Mouse (Mus musculus) cerebral cortex, adult 2 months (tissue): ENCODE data around the gene Ccdc58.

Experiments used
- WGBS: fragments of 180-500 bp; shearing (Covaris S2); methylation state at CpG from one replicate; pipeline ENCODE4 v1.1.7; 2018; 5-methylcytosine and 5-hydroxymethylcytosine counted together

Gene Ccdc58

GRCm38 (mm10) chr16:36074772-36075171 lies 3.3 kb downstream of the Ccdc58 start:
- 86% methylated on average over 3 of the region's 3 CpGs for WGBS

DNA sequence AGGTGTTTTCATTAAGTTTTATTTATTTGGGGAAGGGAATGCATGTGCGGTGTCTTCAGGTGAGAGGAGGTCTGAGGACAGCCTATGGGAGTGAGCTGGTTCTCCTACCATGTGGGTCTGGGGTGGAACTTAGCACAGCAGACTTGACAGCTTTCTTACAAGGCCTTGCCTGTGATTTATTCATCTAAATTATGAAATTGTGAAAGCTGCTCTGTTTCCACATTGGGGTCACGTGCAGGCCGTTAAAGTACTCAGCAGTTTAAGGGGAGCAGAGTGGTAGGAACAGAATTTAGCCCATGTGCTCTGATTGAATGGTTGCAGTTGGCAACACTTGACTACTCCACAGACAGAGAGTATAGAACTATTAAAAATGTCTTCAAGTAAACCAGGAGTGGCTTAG lies 8.4 kb downstream of the Ccdc58 start:
- 96% methylated on average over 3 of the region's 3 CpGs for WGBS

DNA sequence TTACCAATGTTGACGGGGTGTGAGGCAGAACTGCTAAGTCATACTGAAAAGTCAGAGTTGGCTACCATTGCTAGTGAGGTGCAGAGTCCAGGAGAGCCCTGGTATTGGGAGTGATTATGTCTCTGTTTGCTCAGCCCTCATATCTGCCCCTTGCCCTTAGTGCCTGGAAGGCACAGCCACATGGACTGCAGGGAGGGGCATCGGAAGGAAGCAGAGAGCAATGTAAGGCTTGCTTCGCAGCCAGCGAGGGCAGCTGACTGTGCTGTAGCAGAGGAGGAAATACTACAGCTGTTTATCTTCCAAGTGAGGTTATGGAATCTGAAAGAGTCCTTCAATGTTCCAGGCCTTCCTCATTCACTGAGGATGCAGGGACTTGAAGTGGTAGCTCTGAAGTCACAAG lies 16.4 kb downstream of the Ccdc58 start:
- 86% methylated on average over 4 of the region's 4 CpGs for WGBS

GRCm38 (mm10) chr16:36089065-36089464 lies 17.6 kb downstream of the Ccdc58 start:
- WGBS = 73% methylated on average over 7 of the region's 7 CpGs

DNA sequence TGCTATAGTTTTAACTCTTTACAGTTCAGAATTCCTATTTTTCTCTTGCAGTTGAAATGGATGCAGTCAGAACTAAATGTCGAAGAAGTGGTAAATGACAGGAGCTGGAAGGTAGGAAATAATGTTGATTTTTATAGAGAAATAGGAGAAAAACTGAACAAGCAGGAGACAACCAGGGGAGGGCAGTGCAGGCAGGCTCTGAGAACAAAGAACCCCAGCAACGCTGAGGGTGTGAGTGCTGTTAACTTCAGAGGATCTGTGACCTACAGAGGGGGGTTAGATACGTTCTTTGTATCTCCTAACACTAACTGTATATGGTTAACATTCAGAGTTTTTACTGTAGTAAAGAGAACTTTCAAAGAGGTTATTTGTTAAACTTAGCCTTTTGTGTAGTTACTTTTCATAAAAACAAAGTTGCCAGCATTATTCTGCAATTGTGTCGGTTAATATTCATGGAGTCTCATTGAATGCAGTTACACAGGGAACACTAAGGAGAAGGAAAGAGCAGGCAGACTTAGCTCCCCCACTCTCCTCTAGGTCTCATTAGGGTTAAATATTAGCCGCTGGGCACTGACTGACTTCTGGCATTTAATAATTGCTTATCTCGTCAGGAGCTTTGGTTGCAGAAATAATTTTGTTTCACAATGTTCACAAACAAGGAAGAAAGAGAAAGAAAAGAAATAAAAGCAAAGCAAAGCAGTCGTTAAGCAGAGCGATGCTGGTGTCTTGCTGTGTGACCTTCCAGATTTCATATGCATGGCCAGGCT lies 18.5 kb downstream of the Ccdc58 start:
- WGBS = 67% methylated on average over 8 of the region's 8 CpGs

GRCm38 (mm10) chr16:36090785-36091509 lies 19.5 kb downstream of the Ccdc58 start:
- 91% methylated on average over 11 of the region's 11 CpGs for WGBS

GRCm38 (mm10) chr16:36094079-36094478 lies 22.6 kb downstream of the Ccdc58 start:
- 83% methylated on average over 3 of the region's 3 CpGs for WGBS

- 89% methylated on average over 12 of the region's 12 CpGs for WGBS
Observed at GRCm38 (mm10) chr16:36097813-36098499, 26.5 kb downstream of the Ccdc58 start.

GRCm38 (mm10) chr16:36101526-36101925 lies 30.0 kb downstream of the Ccdc58 start:
- 91% methylated on average over 1 of the region's 1 CpGs for WGBS

- 76% methylated on average over 1 of the region's 1 CpGs for WGBS
Observed at GRCm38 (mm10) chr16:36102211-36102610, 30.7 kb downstream of the Ccdc58 start.

DNA sequence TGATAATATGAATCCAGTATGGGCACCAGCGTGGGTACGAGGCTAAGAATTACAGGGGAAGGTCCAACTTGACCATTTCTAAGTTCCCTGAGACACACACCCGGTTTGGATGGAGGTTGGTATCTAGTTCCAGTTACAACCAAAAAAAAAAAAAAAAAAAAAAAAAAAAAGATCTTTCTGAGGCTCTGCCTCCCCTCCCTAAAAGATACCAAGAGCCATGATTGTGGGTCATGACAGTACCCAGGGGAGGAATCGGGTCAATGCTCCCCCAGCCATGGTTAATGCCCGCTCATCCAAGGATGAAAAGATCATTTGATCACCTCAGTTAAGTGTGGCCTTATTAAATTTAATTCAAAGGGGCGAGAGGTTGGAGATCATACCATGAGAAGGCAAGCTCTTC lies 44.3 kb downstream of the Ccdc58 start:
- WGBS = 94% methylated on average over 6 of the region's 6 CpGs

DNA sequence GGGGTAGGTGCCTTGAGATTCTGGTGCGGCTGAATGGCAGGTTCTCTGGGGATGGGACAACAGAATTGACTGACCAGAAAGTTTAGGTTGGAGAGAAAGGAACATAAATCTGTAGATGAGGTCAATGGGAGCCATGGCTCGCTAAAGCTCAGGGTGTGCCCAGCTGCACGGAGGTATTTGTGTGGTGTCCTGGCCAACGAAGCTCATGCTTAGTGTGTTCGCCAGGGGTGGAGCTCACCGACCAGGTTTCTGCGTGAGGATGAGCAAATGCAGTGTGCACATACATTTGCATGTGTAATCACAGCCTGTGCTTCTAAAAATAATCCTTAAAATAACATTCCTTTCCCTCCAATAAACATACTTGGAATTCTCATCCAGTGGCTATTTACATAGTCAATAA lies 56.6 kb downstream of the Ccdc58 start:
- 85% methylated on average over 7 of the region's 7 CpGs for WGBS

DNA sequence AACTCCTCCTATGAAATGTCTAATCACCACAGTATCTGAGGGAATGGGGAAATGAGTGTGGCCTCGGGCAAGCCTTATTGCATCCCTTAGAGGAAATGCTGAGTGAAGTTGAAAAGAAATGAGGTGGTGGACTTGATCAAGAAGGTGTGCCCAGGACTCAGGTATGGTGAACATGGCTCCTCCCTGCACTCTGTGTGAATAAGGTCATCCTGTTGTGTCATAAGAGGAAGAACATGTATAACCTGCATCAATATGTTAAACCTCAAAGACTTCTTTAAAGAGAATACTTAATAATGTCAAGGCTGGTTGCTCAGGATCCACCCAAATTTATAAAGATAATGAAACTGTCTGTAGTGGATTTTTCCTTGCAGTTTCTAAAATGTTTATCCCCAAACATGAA lies 59.7 kb downstream of the Ccdc58 start, which contains the start of gene Csta1:
Gene Csta1 (minus strand): TSS at position 101 of the 400 bp plus-strand sequence.
- WGBS = 88% methylated on average over 1 of the region's 1 CpGs

- WGBS = 74% methylated on average over 2 of the region's 2 CpGs
Observed at GRCm38 (mm10) chr16:36138201-36138600, 66.7 kb downstream of the Ccdc58 start.
